Mouse (Mus musculus) c-Kit-positive CD71-positive TER-119-negative erythroid progenitor cells, embryonic 14.5 days (primary cell): ENCODE measurements around the gene Vmn2r33.
"Not testable (repeated sequence)": the region's sequence is repeated elsewhere in the genome, so short reads cannot be mapped to it uniquely, and the experiment has no call there.

Source experiments
- DNase-seq: peaks from one replicate; pipeline ENCODE4 v3.0.0-alpha.2; 2013; ENCODE audit warnings: low read depth

Vmn2r33 gene

DNA sequence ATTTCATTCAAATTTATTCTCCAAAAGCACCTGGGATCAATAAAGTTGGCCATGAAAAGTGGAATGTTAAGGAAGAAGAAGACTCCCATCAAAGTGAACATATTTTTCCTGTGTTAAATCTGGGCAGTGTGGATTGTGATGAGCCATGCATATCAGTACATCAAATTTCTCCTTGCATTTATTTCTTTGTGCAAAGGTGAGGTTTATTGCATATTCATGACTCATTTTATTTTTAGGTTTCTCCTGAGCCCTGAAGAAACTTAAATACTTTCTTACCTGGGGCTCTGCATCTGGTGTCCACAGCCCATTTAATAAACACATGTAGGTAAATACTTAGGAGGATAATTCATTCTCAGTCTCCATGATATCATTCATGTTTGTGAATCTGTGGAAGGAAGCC lies at the start of gene Vmn2r33:
TSS of gene Vmn2r33 (minus strand) at position 101 of the 400 bp plus-strand sequence.
- DNase-seq = not testable (repeated sequence)
